Mouse (Mus musculus): ENCODE measurements around the gene Bmp4. TPM values are rescaled to one million over a fixed set of nuclear protein-coding genes. Genes with fewer than 3 reads are reported as not detected.

Bmp4 gene
- polyA plus RNA-seq, 1 experiment from 2014 or later = 21.3 TPM

GRCm38 (mm10) chr14:46387357-46387671 lies 3.2 kb downstream of the Bmp4 start:
- DNase-seq (ENCODE audit: low spot score) (peak; percentile 96), ATAC-seq (replicated peaks; ENCODE audit: low FRiP score, low read depth) (peak; percentile 88)
- Histone ChIP-seq H3K27me3 (ENCODE audit: insufficient read depth, low read length) (no peaks in the 10 kb centered on the region), H3K4me1 (replicated peaks; ENCODE audit: insufficient read depth, low read length) (peaks cover 18% of the 10 kb centered on the region; the same call in 1 of the 2 replicates), H3K27ac (peak overlapping the region; percentile 95), H3K9me3 (replicated peaks; ENCODE audit: low read length) (no peaks in the 10 kb centered on the region), H3K36me3 (ENCODE audit: insufficient read depth, low read length) (peaks cover 7% of the 10 kb centered on the region; the same call in 1 of the 2 replicates), H3K4me3 (replicated peaks; ENCODE audit: low read depth, low read length) (peak overlapping the region; percentile 56), H3K4me2 (ENCODE audit: low read length) (peak overlapping the region; percentile 72), H3K9ac (ENCODE audit: low read depth, low read length) (peak overlapping the region; percentile 69)
- TF ChIP-seq CTCF (IDR thresholded peaks at IDR 0.05; ENCODE audit: low read depth) = no peak
- under 1% methylated on average over 27 of the region's 27 CpGs for WGBS

- TF ChIP-seq CTCF (IDR thresholded peaks at IDR 0.05; ENCODE audit: low read depth) = no peak
- Histone ChIP-seq H3K4me2 (ENCODE audit: low read length) (peak overlapping the region; percentile 72), H3K27ac (peak overlapping the region; percentile 78), H3K27me3 (ENCODE audit: insufficient read depth, low read length) (no peaks in the 10 kb centered on the region), H3K9ac (ENCODE audit: low read depth, low read length) (peak overlapping the region; percentile 69), H3K9me3 (replicated peaks; ENCODE audit: low read length) (no peaks in the 10 kb centered on the region), H3K4me3 (replicated peaks; ENCODE audit: low read depth, low read length) (peak overlapping the region; percentile 56), H3K36me3 (ENCODE audit: insufficient read depth, low read length) (peaks cover 7% of the 10 kb centered on the region; the same call in 1 of the 2 replicates), H3K4me1 (replicated peaks; ENCODE audit: insufficient read depth, low read length) (peaks cover 18% of the 10 kb centered on the region; the same call in 1 of the 2 replicates)
- peak; percentile 73 for DNase-seq (ENCODE audit: low spot score)
- ATAC-seq (replicated peaks; ENCODE audit: low FRiP score, low read depth) = no peak
- under 1% methylated on average over 28 of the region's 28 CpGs for WGBS
Measured at GRCm38 (mm10) chr14:46386478-46387356, 3.8 kb downstream of the Bmp4 start.

GRCm38 (mm10) chr14:46385701-46386477 lies 4.6 kb downstream of the Bmp4 start:
- ATAC-seq (replicated peaks; ENCODE audit: low FRiP score, low read depth) = no peak
- Histone ChIP-seq H3K4me2 (ENCODE audit: low read length) (peak overlapping the region; percentile 72), H3K27me3 (ENCODE audit: insufficient read depth, low read length) (no peaks in the 10 kb centered on the region), H3K36me3 (ENCODE audit: insufficient read depth, low read length) (peaks cover 7% of the 10 kb centered on the region; the same call in 1 of the 2 replicates), H3K9me3 (replicated peaks; ENCODE audit: low read length) (no peaks in the 10 kb centered on the region), H3K4me1 (replicated peaks; ENCODE audit: insufficient read depth, low read length) (peaks cover 18% of the 10 kb centered on the region; the same call in 1 of the 2 replicates), H3K4me3 (replicated peaks; ENCODE audit: low read depth, low read length) (peak overlapping the region; percentile 56), H3K27ac (no peak overlapping the region), H3K9ac (ENCODE audit: low read depth, low read length) (peak overlapping the region; percentile 69)
- TF ChIP-seq CTCF (IDR thresholded peaks at IDR 0.05; ENCODE audit: low read depth) = no peak
- 1% methylated on average over 39 of the region's 39 CpGs for WGBS
- peak; percentile 61 for DNase-seq (ENCODE audit: low spot score)

GRCm38 (mm10) chr14:46384946-46385691 lies 5.3 kb downstream of the Bmp4 start:
- H3K36me3 ChIP-seq (ENCODE audit: insufficient read depth, low read length) = peaks cover 7% of the 10 kb centered on the region; the same call in 1 of the 2 replicates
- no peaks in the 10 kb centered on the region for H3K9me3 ChIP-seq (replicated peaks; ENCODE audit: low read length)
- no peaks in the 10 kb centered on the region for H3K27me3 ChIP-seq (ENCODE audit: insufficient read depth, low read length)
- peak overlapping the region; percentile 56 for H3K4me3 ChIP-seq (replicated peaks; ENCODE audit: low read depth, low read length)
- DNase-seq (ENCODE audit: low spot score) (peak; percentile 55), ATAC-seq (replicated peaks; ENCODE audit: low FRiP score, low read depth) (no peak)
- peaks cover 15% of the 10 kb centered on the region; the same call in 1 of the 2 replicates for H3K4me1 ChIP-seq (replicated peaks; ENCODE audit: insufficient read depth, low read length)
- H3K9ac ChIP-seq (ENCODE audit: low read depth, low read length) = peak overlapping the region; percentile 69
- H3K27ac ChIP-seq = no peak overlapping the region
- H3K4me2 ChIP-seq (ENCODE audit: low read length) = peak overlapping the region; percentile 72
- no peak for TF ChIP-seq CTCF (IDR thresholded peaks at IDR 0.05; ENCODE audit: low read depth)
- 16% methylated on average over 14 of the region's 14 CpGs for WGBS

- no peak overlapping the region for H3K9ac ChIP-seq (ENCODE audit: low read depth, low read length)
- no peak overlapping the region for H3K4me3 ChIP-seq (replicated peaks; ENCODE audit: low read depth, low read length)
- no peak for TF ChIP-seq CTCF (IDR thresholded peaks at IDR 0.05; ENCODE audit: low read depth)
- no peak overlapping the region for H3K27ac ChIP-seq
- 71% methylated on average over 6 of the region's 6 CpGs for WGBS
- H3K9me3 ChIP-seq (replicated peaks; ENCODE audit: low read length) = no peaks in the 10 kb centered on the region
- peaks cover 8% of the 10 kb centered on the region; the same call in 1 of the 2 replicates for H3K4me1 ChIP-seq (replicated peaks; ENCODE audit: insufficient read depth, low read length)
- no peak overlapping the region for H3K4me2 ChIP-seq (ENCODE audit: low read length)
- H3K36me3 ChIP-seq (ENCODE audit: insufficient read depth, low read length) = peaks cover 7% of the 10 kb centered on the region; the same call in 1 of the 2 replicates
- H3K27me3 ChIP-seq (ENCODE audit: insufficient read depth, low read length) = no peaks in the 10 kb centered on the region
- ATAC-seq (replicated peaks; ENCODE audit: low FRiP score, low read depth) (no peak), DNase-seq (ENCODE audit: low spot score) (no peak)
Measured at GRCm38 (mm10) chr14:46381457-46381856, 9.0 kb downstream of the Bmp4 start.
